In genomic region chr12:12318140-12318734, GRCm38 (mm10) we compare ENCODE assay signal across 8 mouse cellular contexts. TPM values are rescaled to one million over a fixed set of nuclear protein-coding genes. Genes with fewer than 3 reads are reported as not detected.
DNase-seq lines count a peak whose midpoint lies in the region.

No protein-coding gene starts in this region.

- DNase-seq in heart, adult 9 months (ENCODE audit: low spot score in 2 of 2): peak; percentile 28 to 45
- DNase-seq in heart, postnatal 14 days: no peak
- DNase-seq in CD4-positive helper T cell, adult 2 months (ENCODE audit: low read depth, low spot score): peak; percentile 56
- DNase-seq in brain, adult 2 months (ENCODE audit: low read depth, low spot score): peak; percentile 87
- DNase-seq in heart, postnatal 36 days: peak; percentile 1 to 43
- peak; percentile 84 for DNase-seq in retina, postnatal 1 day
- no peak for DNase-seq in urinary bladder, postnatal 25 days (ENCODE audit: low spot score)
- DNase-seq in right cerebral cortex, adult 18-20 months: no peak

- intact Hi-C loops in heart, postnatal 14 days (cut with DNase I): loop anchor here (1.0 to 10.0 kb wide), 2 partner anchors 142 to 1003 kb away; no protein-coding TSS in a partner anchor
- intact Hi-C loops in heart, postnatal 36 days (cut with DNase I): loop anchor here (1.0 to 10.0 kb wide), 2 partner anchors 142 to 1003 kb away; no protein-coding TSS in a partner anchor

RNA-seq across cellular contexts. Expression of gene Fam49a, which starts 56.3 kb away (rescaled TPM):
- 10 to 100 TPM; 11.7 to 17.2 TPM for total RNA-seq in heart, postnatal 14 days (2021)
- total RNA-seq in heart, postnatal 36 days (2021): 10 to 100 TPM in 1 of 2 experiments, 1 to 10 TPM in 1; 8.6 to 10.5 TPM

Comparison
In these comparisons a context has a peak if more than half of its experiments do, and no peak if none do; other contexts are left out.
1. DNase-seq: peak in heart, adult 9 months (2 of 2), CD4-positive helper T cell, adult 2 months (single experiment), brain, adult 2 months (single experiment), heart, postnatal 36 days (2 of 2) and retina, postnatal 1 day (single experiment); none in heart, postnatal 14 days (0 of 2), urinary bladder, postnatal 25 days (single experiment) and right cerebral cortex, adult 18-20 months (single experiment).